Mouse (Mus musculus): Measurements from ENCODE around the gene Afap1l2. TPM values are rescaled to one million over a fixed set of nuclear protein-coding genes. Genes with fewer than 3 reads are reported as not detected.
A peak's percentile ranks its signal among the peaks of the same experiment; 100 is the strongest.

The Afap1l2 gene
- polyA plus RNA-seq, 1 experiment from 2014 or later: 12.2 TPM

GRCm38 (mm10) chr19:56874601-56875315 lies 133.3 kb downstream of the Afap1l2 start:
- H3K36me3 ChIP-seq: no peaks in the 10 kb centered on the region
- ATAC-seq (ENCODE audit: insufficient number of reproducible peaks, low FRiP score, low TSS enrichment, low read depth): no peak
- H3K9ac ChIP-seq: peak overlapping the region; percentile 16; the same call in 1 of the 2 replicates
- WGBS: 8% methylated on average over 30 of the region's 30 CpGs
- no peak overlapping the region for H3K27ac ChIP-seq (replicated peaks)
- peaks cover 43% of the 10 kb centered on the region for H3K27me3 ChIP-seq
- no peaks in the 10 kb centered on the region for H3K9me3 ChIP-seq (replicated peaks)
- peak overlapping the region; percentile 51 for H3K4me3 ChIP-seq (replicated peaks)
- peaks cover 38% of the 10 kb centered on the region for H3K4me1 ChIP-seq
- peak overlapping the region; percentile 97 for H3K4me2 ChIP-seq (replicated peaks)

GRCm38 (mm10) chr19:56873816-56874600 lies 134.0 kb downstream of the Afap1l2 start, which contains the start of gene Vwa2:
Gene Vwa2, plus strand, starts transcription at chr19:56874249.
- H3K9ac ChIP-seq: peak within 1 kb of the TSS; percentile 16; the same call in 1 of the 2 replicates
- no peak within 1 kb of the TSS for H3K27ac ChIP-seq (replicated peaks)
- peak; percentile 69 for ATAC-seq (ENCODE audit: insufficient number of reproducible peaks, low FRiP score, low TSS enrichment, low read depth)
- H3K4me3 ChIP-seq (replicated peaks): peak within 1 kb of the TSS; percentile 51
- H3K4me2 ChIP-seq (replicated peaks): peak within 1 kb of the TSS; percentile 97
- H3K36me3 ChIP-seq: no peaks in the 10 kb centered on the region
- peaks cover 36% of the 10 kb centered on the region for H3K4me1 ChIP-seq
- WGBS: 2% methylated on average over 70 of the region's 71 CpGs
- peaks cover 43% of the 10 kb centered on the region for H3K27me3 ChIP-seq
- no peaks in the 10 kb centered on the region for H3K9me3 ChIP-seq (replicated peaks)

- Histone ChIP-seq H3K4me1 (0 out of 2 replicates have a peak, but pooled peaks cover 3% of the 10 kb centered on the region), H3K4me3 (replicated peaks) (no peak overlapping the region), H3K36me3 (no peaks in the 10 kb centered on the region), H3K27ac (replicated peaks) (no peak overlapping the region), H3K9ac (no peak overlapping the region), H3K4me2 (replicated peaks) (no peak overlapping the region), H3K9me3 (replicated peaks) (no peaks in the 10 kb centered on the region), H3K27me3 (peaks cover 10% of the 10 kb centered on the region; the same call in 1 of the 2 replicates)
- ATAC-seq (ENCODE audit: insufficient number of reproducible peaks, low FRiP score, low TSS enrichment, low read depth): no peak
- 54% methylated on average over 4 of the region's 4 CpGs for WGBS
Observed at GRCm38 (mm10) chr19:56867701-56868100, 140.3 kb downstream of the Afap1l2 start.

Other genes with a start within 250 kb of the Afap1l2 start
- gene Ccdc186, start 186.0 kb downstream of the Afap1l2 start, polyA plus RNA-seq (2015; fragmentation: Nextera tagmentation; extraction: Ambion mirVana): 21.4 and 25.5 TPM in 2 replicates
- gene Tdrd1, start 182.0 kb downstream of the Afap1l2 start, polyA plus RNA-seq (2015; fragmentation: Nextera tagmentation; extraction: Ambion mirVana): 2.4 and 2.7 TPM in 2 replicates
- gene Vwa2, start 134.0 kb downstream of the Afap1l2 start, polyA plus RNA-seq (2015; fragmentation: Nextera tagmentation; extraction: Ambion mirVana): 9.9 TPM in 2 replicates